In the genomic region with DNA sequence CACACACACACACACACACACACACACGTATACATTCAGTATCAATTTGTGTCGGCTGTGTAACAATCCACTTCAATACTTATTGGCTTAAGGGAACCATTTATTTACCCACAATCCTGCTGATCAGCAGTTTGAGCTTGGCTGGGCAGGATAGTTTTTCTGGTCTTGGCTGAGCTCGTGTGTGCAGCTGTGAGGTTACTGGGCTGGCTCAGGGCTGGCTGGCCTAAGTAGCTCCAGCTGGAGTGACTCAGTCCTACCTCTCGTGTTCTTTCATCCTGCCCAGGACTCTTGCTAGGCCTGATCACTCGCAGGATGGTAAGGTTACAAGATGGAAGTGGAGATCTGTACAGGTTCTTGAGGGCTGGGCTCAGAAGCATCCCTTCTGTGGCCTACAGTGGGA, we compare ENCODE assay signal across 9 mouse cellular contexts.
DNase-seq lines count a peak whose midpoint lies in the region; ATAC-seq and TF ChIP-seq lines count a peak whose summit lies in the region.
"Had no signal": no experiment of that assay in that cellular context is flagged by ENCODE, and none has a peak within 500 bp of the region (broad histone marks: within the 10 kb centered on the region; RNA-seq: fewer than 3 reads in every experiment).

No protein-coding gene starts in this region.

- H3K36me3 ChIP-seq in heart, embryonic 10.5 days, result no peaks in the 10 kb centered on the region
- no peaks in the 10 kb centered on the region for H3K36me3 ChIP-seq in lung, embryonic 16.5 days (ENCODE audit: control insufficient read depth, insufficient read depth, low read length)
- H3K36me3 ChIP-seq: hindbrain, embryonic 10.5 days had no signal

- no peak for TF ChIP-seq CTCF in brain, embryonic 14.5 days (IDR thresholded peaks at IDR 0.05; ENCODE audit: borderline replicate concordance, extremely low read depth, insufficient read depth, insufficient read length)
- TF ChIP-seq CTCF in layer of hippocampus, adult 2 months (conservative IDR thresholded peaks at IDR 0.05), result no peak

- peak; percentile 51; the same call in 1 of the 2 replicates for ATAC-seq in lung, embryonic 16.5 days (ENCODE audit: low read depth)

- no peak overlapping the region for H3K4me3 ChIP-seq in heart, embryonic 10.5 days
- H3K4me3 ChIP-seq in lung, embryonic 16.5 days (ENCODE audit: low read length), result no peak overlapping the region
- H3K4me3 ChIP-seq in layer of hippocampus, adult 2 months, result no peak overlapping the region
- H3K4me3 ChIP-seq: hindbrain, embryonic 10.5 days had no signal

- H3K27ac ChIP-seq in heart, embryonic 10.5 days, result no peak overlapping the region
- no peak overlapping the region for H3K27ac ChIP-seq in lung, embryonic 16.5 days (ENCODE audit: low read length)
- no peak overlapping the region for H3K27ac ChIP-seq in layer of hippocampus, adult 2 months
- H3K27ac ChIP-seq: hindbrain, embryonic 10.5 days had no signal

- no peak overlapping the region for H3K4me2 ChIP-seq in lung, embryonic 16.5 days (ENCODE audit: low read depth, low read length)

- no peak overlapping the region for H3K9ac ChIP-seq in lung, embryonic 16.5 days (ENCODE audit: low read length)

- no peaks in the 10 kb centered on the region for H3K27me3 ChIP-seq in heart, embryonic 10.5 days (ENCODE audit: insufficient read depth, poor library complexity, severe bottlenecking)
- H3K27me3 ChIP-seq in lung, embryonic 16.5 days (ENCODE audit: control insufficient read depth, insufficient read depth, low read depth, low read length), result no peaks in the 10 kb centered on the region

- TF ChIP-seq POLR2A in brain, embryonic 14.5 days (IDR thresholded peaks at IDR 0.05; ENCODE audit: borderline replicate concordance, extremely low read depth, insufficient read depth, insufficient read length, poor library complexity, severe bottlenecking), result no peak

- H3K4me1 ChIP-seq in heart, embryonic 10.5 days, result no peaks in the 10 kb centered on the region
- H3K4me1 ChIP-seq in lung, embryonic 16.5 days (replicated peaks; ENCODE audit: control insufficient read depth, insufficient read depth, low read length), result no peaks in the 10 kb centered on the region
- H3K4me1 ChIP-seq: hindbrain, embryonic 10.5 days had no signal

- DNase-seq in heart, adult 18-20 months, result peak; percentile 37 to 40
- DNase-seq in heart, embryonic 10.5 days (ENCODE audit: low spot score), result no peak
- peak; percentile 39 for DNase-seq in brain, embryonic 14.5 days (ENCODE audit: low read depth)
- peak; percentile 64 for DNase-seq in gastrocnemius, postnatal 25 days
- DNase-seq in layer of hippocampus, adult 9-11 months, result no peak
- no peak for DNase-seq in frontal cortex, adult 2 months (ENCODE audit: extremely low spot score in 1 of 2, low spot score in 1 of 2)
- DNase-seq in layer of hippocampus, adult 2 months (ENCODE audit: low spot score in 2 of 2), result no peak

- H3K9me3 ChIP-seq in heart, embryonic 10.5 days, result no peaks in the 10 kb centered on the region
- no peaks in the 10 kb centered on the region for H3K9me3 ChIP-seq in lung, embryonic 16.5 days (ENCODE audit: control insufficient read depth, low read length)
- H3K9me3 ChIP-seq: hindbrain, embryonic 10.5 days had no signal

- WGBS in heart, embryonic 10.5 days, result 78% methylated on average over 5 of the region's 5 CpGs
- WGBS in lung, embryonic 16.5 days, result 47% methylated on average over 5 of the region's 5 CpGs

Comparison
In these comparisons a context has a peak if more than half of its experiments do, and no peak if none do; other contexts are left out.
1. DNase-seq: peak in heart, adult 18-20 months (2 of 2), brain, embryonic 14.5 days (single experiment) and gastrocnemius, postnatal 25 days (single experiment); none in heart, embryonic 10.5 days (single experiment), layer of hippocampus, adult 9-11 months (single experiment), frontal cortex, adult 2 months (0 of 2) and layer of hippocampus, adult 2 months (0 of 2).